Mouse (Mus musculus): ENCODE measurements at regions not wholly inside any gene's neighbourhood (a gene's known extent, or its start where the extent isn't known, plus 50 kb on each side); places are given as distances from the start of the nearest gene placed in this dataset.

DNA sequence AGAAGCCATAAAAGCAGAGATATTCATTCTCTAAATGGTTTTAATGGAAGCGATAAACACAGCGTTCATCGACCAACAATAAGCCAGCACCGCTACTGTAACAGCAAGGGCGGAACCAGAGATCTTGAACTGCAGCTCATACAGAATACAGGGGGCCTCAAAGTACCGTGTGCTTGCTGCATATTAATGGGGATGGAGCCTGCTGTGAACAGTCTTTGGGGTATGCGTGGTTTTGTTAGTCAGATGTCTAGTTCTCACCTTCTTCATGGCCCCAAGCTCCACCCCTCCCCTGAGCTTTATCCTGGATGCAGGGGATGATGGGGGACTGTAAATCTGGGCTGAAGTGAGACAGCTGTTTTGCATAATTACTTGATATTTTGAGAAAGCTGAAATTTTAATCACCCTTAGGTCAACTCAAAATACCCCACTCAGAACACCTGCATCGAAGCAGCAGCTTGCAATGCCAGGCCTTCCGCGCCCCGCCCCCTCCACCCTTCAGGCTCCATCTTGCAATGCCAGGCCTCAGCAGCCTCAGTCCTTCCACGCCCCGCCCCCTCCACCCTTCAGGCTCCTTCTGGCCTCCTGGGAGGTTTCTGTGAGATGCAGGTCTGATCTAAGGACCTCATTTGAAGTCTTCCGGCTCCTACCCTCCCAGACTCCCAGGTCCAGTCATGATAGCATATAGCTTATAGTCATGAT is 73.5 kb upstream of the Tspan5 start:
- DNase-seq (ENCODE audit: low spot score), result no peak

DNA sequence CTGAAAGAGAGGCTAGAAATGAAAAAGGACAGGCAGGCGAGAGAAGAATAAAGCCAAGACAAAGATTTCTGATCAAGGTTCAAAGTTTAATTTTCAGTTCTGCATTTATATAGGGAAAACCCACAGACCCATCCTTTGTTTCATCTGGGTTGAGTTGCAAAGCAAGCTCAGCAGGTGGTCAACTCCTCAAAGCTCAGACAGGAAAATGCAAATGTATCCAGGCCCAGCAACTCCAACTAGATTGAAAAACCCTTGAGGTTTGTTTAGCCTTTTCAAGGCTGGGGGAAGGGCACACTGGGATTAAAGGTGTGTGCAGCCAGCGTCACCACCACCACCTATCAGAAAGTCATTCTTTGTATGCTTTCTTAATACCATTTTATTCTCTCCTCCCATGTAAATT is 66.1 kb upstream of the Tspan5 start:
- DNase-seq (ENCODE audit: low spot score), result no peak

DNA sequence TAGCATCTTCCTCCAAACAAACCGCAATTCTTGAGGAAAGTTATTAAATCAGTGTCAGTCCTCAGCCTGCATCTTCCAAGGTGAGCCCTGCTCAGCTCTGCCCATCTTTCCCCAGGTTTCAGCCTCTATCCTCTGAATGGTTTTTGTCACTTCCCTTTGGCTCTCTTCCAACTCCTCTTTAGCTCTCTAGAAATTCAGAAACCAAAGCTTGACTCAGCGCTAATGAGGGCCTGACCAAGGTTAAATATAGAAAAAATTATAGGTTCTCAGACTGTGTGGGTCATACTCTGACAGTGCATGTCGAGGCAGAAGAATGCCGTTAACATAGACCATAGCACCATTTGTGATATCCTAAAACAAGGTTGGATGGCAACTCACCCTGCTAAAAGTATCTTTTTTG is 63.6 kb upstream of the Tspan5 start:
- no peak for DNase-seq (ENCODE audit: low spot score)

DNA sequence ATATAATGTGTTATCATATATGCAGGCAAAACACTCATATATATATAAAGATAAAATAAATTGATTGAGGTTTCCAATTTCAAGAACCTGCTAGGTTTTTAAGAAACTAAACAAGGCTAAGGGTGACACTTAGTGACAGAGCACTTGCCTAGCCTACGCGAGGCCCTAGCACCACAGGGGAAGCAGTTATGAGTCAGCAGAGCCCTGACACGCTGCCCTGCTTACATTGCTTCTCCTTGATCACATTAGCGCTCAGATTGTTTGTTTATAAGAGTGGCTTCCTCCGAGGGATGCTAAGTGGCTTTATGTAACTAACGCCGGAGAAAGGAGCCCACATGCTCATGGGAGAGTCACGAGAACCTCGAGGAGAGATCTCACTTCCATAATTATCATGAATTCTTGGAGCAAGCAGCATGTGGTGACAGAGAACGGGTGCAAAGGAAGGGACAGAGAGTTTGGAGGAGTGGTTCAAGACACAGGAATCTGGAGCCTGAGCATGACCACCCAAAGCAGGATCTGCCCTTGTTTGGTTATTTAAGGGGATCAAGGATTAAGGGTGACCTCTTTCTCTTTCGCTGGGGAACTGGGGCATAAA is 55.3 kb upstream of the Tspan5 start:
- no peak for DNase-seq (ENCODE audit: low spot score)

DNA sequence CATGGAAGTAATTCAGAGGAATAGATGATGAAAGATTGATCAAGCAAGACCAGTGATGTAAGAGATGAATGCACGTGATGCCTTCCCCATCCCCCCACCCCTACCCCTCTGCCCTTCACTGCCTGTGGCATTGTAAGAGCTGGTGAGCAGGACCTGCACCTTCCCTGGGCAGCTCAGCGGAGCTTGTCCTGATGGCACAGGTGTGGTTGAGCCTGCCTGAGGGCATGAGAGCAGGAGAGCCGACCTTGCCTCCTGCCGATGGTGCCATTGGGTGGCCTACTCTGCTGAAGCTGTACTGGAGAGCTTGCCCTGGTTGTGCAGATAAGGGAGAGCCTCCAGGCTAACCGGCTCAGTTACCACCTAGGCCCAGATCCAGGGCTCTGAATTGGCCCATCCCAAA is 53.4 kb upstream of the Tspan5 start:
- DNase-seq (ENCODE audit: low spot score), result no peak

Data from urinary bladder, postnatal 25 days (tissue).